Mouse (Mus musculus): ENCODE results near the gene Psmd1. TPM values are rescaled to one million over a fixed set of nuclear protein-coding genes. Genes with fewer than 3 reads are reported as not detected.

Gene Psmd1
- polyA plus RNA-seq, 1 experiment from 2014 or later: 184 TPM

GRCm38 (mm10) chr1:86152618-86153017 lies 88.4 kb downstream of the Psmd1 start:
- Histone ChIP-seq H3K27ac (no peak overlapping the region), H3K36me3 (peaks cover 9% of the 10 kb centered on the region; the same call in 1 of the 2 replicates), H3K4me3 (no peak overlapping the region), H3K27me3 (ENCODE audit: insufficient read depth, poor library complexity, severe bottlenecking) (no peaks in the 10 kb centered on the region), H3K4me1 (replicated peaks) (peaks cover 20% of the 10 kb centered on the region), H3K9me3 (no peaks in the 10 kb centered on the region)
- no peak for DNase-seq (ENCODE audit: low spot score)
- 90% methylated on average over 1 of the region's 1 CpGs for WGBS

GRCm38 (mm10) chr1:86154133-86154823 lies 90.1 kb downstream of the Psmd1 start, which contains the start of gene Armc9:
TSS of gene Armc9 (plus strand) at chr1:86154780.
- H3K27ac ChIP-seq: peak within 1 kb of the TSS; percentile 87
- H3K9me3 ChIP-seq: no peaks in the 10 kb centered on the region
- peaks cover 24% of the 10 kb centered on the region; the same call in 1 of the 2 replicates for H3K36me3 ChIP-seq
- H3K4me3 ChIP-seq: peak within 1 kb of the TSS; percentile 86
- WGBS: 5% methylated on average over 40 of the region's 40 CpGs
- DNase-seq (ENCODE audit: low spot score): peak; percentile 96
- H3K4me1 ChIP-seq (replicated peaks): peaks cover 20% of the 10 kb centered on the region
- no peaks in the 10 kb centered on the region for H3K27me3 ChIP-seq (ENCODE audit: insufficient read depth, poor library complexity, severe bottlenecking)

- Histone ChIP-seq H3K27me3 (ENCODE audit: insufficient read depth, poor library complexity, severe bottlenecking) (no peaks in the 10 kb centered on the region), H3K4me3 (peak overlapping the region; percentile 86), H3K4me1 (replicated peaks) (peaks cover 20% of the 10 kb centered on the region), H3K9me3 (no peaks in the 10 kb centered on the region), H3K27ac (peak overlapping the region; percentile 87), H3K36me3 (peaks cover 24% of the 10 kb centered on the region; the same call in 1 of the 2 replicates)
- 0% methylated on average over 18 of the region's 18 CpGs for WGBS
- no peak for DNase-seq (ENCODE audit: low spot score)
These were observed 90.6 kb downstream of the Psmd1 start for GRCm38 (mm10) chr1:86154824-86155164.

GRCm38 (mm10) chr1:86156075-86156474 lies 91.9 kb downstream of the Psmd1 start:
- Histone ChIP-seq H3K36me3 (peaks cover 37% of the 10 kb centered on the region), H3K4me1 (replicated peaks) (peaks cover 20% of the 10 kb centered on the region), H3K27ac (no peak overlapping the region), H3K4me3 (peak overlapping the region; percentile 86; the same call in 1 of the 2 replicates), H3K9me3 (no peaks in the 10 kb centered on the region), H3K27me3 (ENCODE audit: insufficient read depth, poor library complexity, severe bottlenecking) (no peaks in the 10 kb centered on the region)
- DNase-seq (ENCODE audit: low spot score): no peak
- WGBS: 88% methylated on average over 3 of the region's 3 CpGs

- H3K27me3 ChIP-seq (ENCODE audit: insufficient read depth, poor library complexity, severe bottlenecking): no peaks in the 10 kb centered on the region
These were observed 92.4 kb downstream of the Psmd1 start for GRCm38 (mm10) chr1:86156595-86156994.

GRCm38 (mm10) chr1:86160059-86160458 lies 95.9 kb downstream of the Psmd1 start:
- peaks cover 11% of the 10 kb centered on the region for H3K4me1 ChIP-seq (replicated peaks)
- H3K9me3 ChIP-seq: no peaks in the 10 kb centered on the region
- H3K27ac ChIP-seq: no peak overlapping the region
- WGBS: 91% methylated on average over 6 of the region's 6 CpGs
- H3K36me3 ChIP-seq: peaks cover 75% of the 10 kb centered on the region
- H3K4me3 ChIP-seq: no peak overlapping the region
- H3K27me3 ChIP-seq (ENCODE audit: insufficient read depth, poor library complexity, severe bottlenecking): no peaks in the 10 kb centered on the region
- DNase-seq (ENCODE audit: low spot score): no peak

More at GRCm38 (mm10) chr1:86156595-86156994, 92.4 kb downstream of the Psmd1 start:
- H3K27ac ChIP-seq: no peak overlapping the region
- H3K9me3 ChIP-seq: no peaks in the 10 kb centered on the region
- DNase-seq (ENCODE audit: low spot score): no peak
- no peak overlapping the region for H3K4me3 ChIP-seq
- WGBS: 92% methylated on average over 6 of the region's 6 CpGs
- peaks cover 20% of the 10 kb centered on the region for H3K4me1 ChIP-seq (replicated peaks)
- peaks cover 42% of the 10 kb centered on the region for H3K36me3 ChIP-seq

GRCm38 (mm10) chr1:86160479-86160878 lies 96.3 kb downstream of the Psmd1 start:
- 95% methylated on average over 5 of the region's 5 CpGs for WGBS
- H3K36me3 ChIP-seq: peaks cover 79% of the 10 kb centered on the region

GRCm38 (mm10) chr1:86161061-86161460 lies 96.9 kb downstream of the Psmd1 start:
- Histone ChIP-seq H3K36me3 (peaks cover 85% of the 10 kb centered on the region), H3K27me3 (ENCODE audit: insufficient read depth, poor library complexity, severe bottlenecking) (no peaks in the 10 kb centered on the region), H3K9me3 (no peaks in the 10 kb centered on the region), H3K27ac (no peak overlapping the region), H3K4me1 (replicated peaks) (peaks cover under 1% of the 10 kb centered on the region; the same call in 1 of the 2 replicates), H3K4me3 (no peak overlapping the region)
- no peak for DNase-seq (ENCODE audit: low spot score)
- WGBS: 95% methylated on average over 5 of the region's 5 CpGs

More at GRCm38 (mm10) chr1:86160479-86160878, 96.3 kb downstream of the Psmd1 start:
- Histone ChIP-seq H3K4me3 (no peak overlapping the region), H3K9me3 (no peaks in the 10 kb centered on the region), H3K27me3 (ENCODE audit: insufficient read depth, poor library complexity, severe bottlenecking) (no peaks in the 10 kb centered on the region), H3K4me1 (replicated peaks) (peaks cover 6% of the 10 kb centered on the region), H3K27ac (no peak overlapping the region)
- DNase-seq (ENCODE audit: low spot score): no peak

- Histone ChIP-seq H3K9me3 (no peaks in the 10 kb centered on the region), H3K4me1 (replicated peaks) (no peaks in the 10 kb centered on the region), H3K36me3 (peaks cover 84% of the 10 kb centered on the region), H3K27ac (no peak overlapping the region), H3K4me3 (no peak overlapping the region), H3K27me3 (ENCODE audit: insufficient read depth, poor library complexity, severe bottlenecking) (no peaks in the 10 kb centered on the region)
- no peak for DNase-seq (ENCODE audit: low spot score)
- WGBS: 92% methylated on average over 5 of the region's 5 CpGs
These were observed 110.4 kb downstream of the Psmd1 start for GRCm38 (mm10) chr1:86174602-86175001.

- WGBS: 88% methylated on average over 2 of the region's 2 CpGs
- no peak overlapping the region for H3K27ac ChIP-seq
- no peaks in the 10 kb centered on the region for H3K9me3 ChIP-seq
- H3K4me1 ChIP-seq (replicated peaks): no peaks in the 10 kb centered on the region
- H3K4me3 ChIP-seq: no peak overlapping the region
- no peaks in the 10 kb centered on the region for H3K27me3 ChIP-seq (ENCODE audit: insufficient read depth, poor library complexity, severe bottlenecking)
- no peak for DNase-seq (ENCODE audit: low spot score)
- peaks cover 79% of the 10 kb centered on the region for H3K36me3 ChIP-seq
These were observed 111.9 kb downstream of the Psmd1 start for GRCm38 (mm10) chr1:86176066-86176465.

GRCm38 (mm10) chr1:86178462-86179253 lies 114.5 kb downstream of the Psmd1 start:
- Histone ChIP-seq H3K27ac (no peak overlapping the region), H3K27me3 (ENCODE audit: insufficient read depth, poor library complexity, severe bottlenecking) (no peaks in the 10 kb centered on the region), H3K9me3 (no peaks in the 10 kb centered on the region), H3K4me1 (replicated peaks) (no peaks in the 10 kb centered on the region), H3K36me3 (peaks cover 67% of the 10 kb centered on the region), H3K4me3 (no peak overlapping the region)
- 52% methylated on average over 7 of the region's 7 CpGs for WGBS
- peak; percentile 80 for DNase-seq (ENCODE audit: low spot score)

- H3K4me3 ChIP-seq: no peak overlapping the region
- no peaks in the 10 kb centered on the region for H3K27me3 ChIP-seq (ENCODE audit: insufficient read depth, poor library complexity, severe bottlenecking)
- H3K9me3 ChIP-seq: no peaks in the 10 kb centered on the region
- 88% methylated on average over 5 of the region's 5 CpGs for WGBS
- H3K27ac ChIP-seq: no peak overlapping the region
- H3K36me3 ChIP-seq: peaks cover 39% of the 10 kb centered on the region
- no peaks in the 10 kb centered on the region for H3K4me1 ChIP-seq (replicated peaks)
- DNase-seq (ENCODE audit: low spot score): no peak
These were observed 118.0 kb downstream of the Psmd1 start for GRCm38 (mm10) chr1:86182004-86182709.

All from hindbrain, embryonic 10.5 days (tissue).